Mouse (Mus musculus) heart, postnatal 36 days (tissue): ENCODE results near the gene Pan2. TPM values are rescaled to one million over a fixed set of nuclear protein-coding genes. Genes with fewer than 3 reads are reported as not detected.

Experiments
- DNase-seq, 2 experiments: peaks; one replicate each; pipeline ENCODE4 v3.0.0; 2021 to 2022
- intact Hi-C: fragments of 180-260 bp; cut with DNase I; formaldehyde crosslinking; loops from one replicate; pipeline ENCODE4 v1.15.1; 2025
- total RNA-seq, 2 experiments: library from RNA; stranded (reverse); gene quantifications; 2 replicates each; pipeline ENCODE4 v1.2.3; 2021

Pan2 gene
- total RNA-seq, 2 experiments from 2014 or later = 7.5 to 7.6 TPM

DNA sequence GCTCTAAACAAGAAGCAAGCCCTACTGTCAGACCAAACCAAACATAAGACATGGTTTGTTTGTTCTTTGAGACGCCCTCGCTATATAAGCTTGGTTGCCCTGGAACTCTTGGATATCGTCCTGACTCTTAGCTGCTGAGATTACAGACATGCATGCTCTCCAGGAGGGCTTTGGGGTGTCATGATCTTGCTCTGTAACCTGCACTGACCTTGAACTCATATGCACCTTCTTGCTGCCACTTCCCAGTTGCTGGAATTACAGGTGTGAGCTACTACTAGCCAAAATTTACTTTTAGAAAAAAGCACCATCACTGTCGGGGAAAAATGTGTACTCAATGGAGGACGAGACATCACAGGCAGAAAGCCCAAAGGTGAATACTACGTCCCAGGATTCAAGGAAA lies 66.5 kb downstream of the Pan2 start:
- no peak for DNase-seq
- intact Hi-C loops = no loop called here

- intact Hi-C loops = no loop called here
- no peak for DNase-seq
Measured at GRCm38 (mm10) chr10:128370021-128370420, 66.9 kb downstream of the Pan2 start.

DNA sequence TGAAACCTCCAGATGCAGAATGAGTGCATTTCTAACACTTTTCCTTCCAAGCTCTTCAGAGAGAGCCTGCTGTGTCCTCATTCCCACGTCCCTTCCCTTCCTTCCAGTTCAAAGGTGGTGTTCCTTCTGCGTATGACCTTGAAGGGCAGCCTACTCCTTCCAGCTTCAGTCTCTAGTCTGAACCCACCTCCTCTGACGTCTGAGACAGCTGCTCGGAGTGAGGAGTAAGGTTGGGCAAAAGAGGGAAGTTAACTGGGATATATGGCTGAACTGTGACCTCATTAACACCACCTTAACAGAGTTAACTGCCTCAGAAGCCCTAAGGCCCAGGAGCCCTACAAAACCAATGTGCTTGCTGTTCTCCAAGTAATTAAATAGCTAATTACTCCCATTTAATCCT lies 67.5 kb downstream of the Pan2 start:
- intact Hi-C loops = no loop called here

More for the DNA sequence above, 67.5 kb downstream of the Pan2 start:
- no peak for DNase-seq

Other genes with a start within 250 kb of the Pan2 start
- 10 to 100 TPM; 80.7 to 90.5 TPM for gene Ptges3, start 244.4 kb upstream of the Pan2 start, total RNA-seq
- 1,000 to 10,000 TPM; 9,026 to 9,193 TPM for gene Atp5b, start 220.1 kb upstream of the Pan2 start, total RNA-seq
- 10 to 100 TPM; 23.8 TPM for gene Baz2a, start 211.8 kb upstream of the Pan2 start, total RNA-seq
- 10 to 100 TPM; 89.2 to 95.3 TPM for gene Rbms2, start 123.0 kb upstream of the Pan2 start, total RNA-seq
- gene Gls2, start 108.9 kb upstream of the Pan2 start, total RNA-seq = under 1 TPM; 0.58 to 0.92 TPM
- 10 to 100 TPM; 35.7 to 41.4 TPM for gene Spryd4, start 91.5 kb upstream of the Pan2 start, total RNA-seq
- not detected for gene Mip, start 77.5 kb upstream of the Pan2 start, total RNA-seq
- gene Timeless, start 71.3 kb upstream of the Pan2 start, total RNA-seq = 10 to 100 TPM in 1 of 2 experiments, 1 to 10 TPM in 1; 8.9 to 12.2 TPM
- gene Apon, start 49.2 kb upstream of the Pan2 start, total RNA-seq = under 1 TPM in 1 of 2 experiments, not detected in 1; 0.19 TPM
- not detected for gene Apof, start 34.7 kb upstream of the Pan2 start, total RNA-seq
- 10 to 100 TPM in 1 of 2 experiments, 1 to 10 TPM in 1; 8.4 to 15.4 TPM for gene Stat2, start 32.8 kb upstream of the Pan2 start, total RNA-seq
- gene Il23a, start 4.6 kb upstream of the Pan2 start, total RNA-seq = not detected
- 10 to 100 TPM; 65.4 to 67.3 TPM for gene Cnpy2, start 19.1 kb downstream of the Pan2 start, total RNA-seq
- 1,000 to 10,000 TPM; 1,152 to 1,240 TPM for gene Cs, start 34.4 kb downstream of the Pan2 start, total RNA-seq
- gene Coq10a, start 65.7 kb downstream of the Pan2 start, total RNA-seq = 100 to 1,000 TPM; 304 to 339 TPM
- gene Ankrd52, start 73.8 kb downstream of the Pan2 start, total RNA-seq = 10 to 100 TPM; 41.2 to 43.2 TPM
- gene Slc39a5, start 97.9 kb downstream of the Pan2 start, total RNA-seq = not detected
- gene Nabp2, start 108.2 kb downstream of the Pan2 start, total RNA-seq = 10 to 100 TPM; 44.6 to 49.6 TPM
- 10 to 100 TPM; 16.3 to 18.3 TPM for gene Rnf41, start 108.3 kb downstream of the Pan2 start, total RNA-seq
- gene Smarcc2, start 155.9 kb downstream of the Pan2 start, total RNA-seq = 10 to 100 TPM; 79.8 to 82.7 TPM
- gene Myl6, start 190.8 kb downstream of the Pan2 start, total RNA-seq = 100 to 1,000 TPM; 267 to 286 TPM
- 1 to 10 TPM; 2.8 to 3.2 TPM for gene Myl6b, start 195.3 kb downstream of the Pan2 start, total RNA-seq
- gene Esyt1, start 222.5 kb downstream of the Pan2 start, total RNA-seq = 10 to 100 TPM; 19.3 TPM
- gene Zc3h10, start 244.4 kb downstream of the Pan2 start, total RNA-seq = 1 to 10 TPM; 7.2 to 8.8 TPM
- gene Rpl41, start 246.0 kb downstream of the Pan2 start, total RNA-seq = 1,000 to 10,000 TPM; 1,509 to 1,535 TPM